Mouse (Mus musculus) myocyte (in vitro differentiated cells): ENCODE measurements around the gene Pex11g. TPM values are rescaled to one million over a fixed set of nuclear protein-coding genes. Genes with fewer than 3 reads are reported as not detected.

Experiments used
- H3K27me3 ChIP-seq: one replicate; pipeline ENCODE4 v1.6.1; 2011; ENCODE audit not compliant: control insufficient read depth, insufficient read depth, insufficient read length
- H3K36me3 ChIP-seq: one replicate; pipeline ENCODE4 v1.6.1; 2011; ENCODE audit not compliant: control insufficient read depth, insufficient read depth
- H3K4me2 ChIP-seq: one replicate; pipeline ENCODE4 v1.6.1; 2011; ENCODE audit warnings: low read depth, control low read depth
- H3K4me3 ChIP-seq: one replicate; pipeline ENCODE4 v1.5.1; 2011; ENCODE audit warnings: mild to moderate bottlenecking, control low read depth, moderate library complexity
- H3K79me2 ChIP-seq: one replicate; pipeline ENCODE4 v1.6.1; 2011; ENCODE audit not compliant: control insufficient read depth, insufficient read depth
- H3ac ChIP-seq: one replicate; pipeline ENCODE4 v1.6.1; 2011; ENCODE audit not compliant: control insufficient read depth, insufficient read length
- CEBPB ChIP-seq: IDR thresholded peaks from 2 replicates; pipeline ENCODE4 v1.6.1; 2011; ENCODE audit warnings: mild to moderate bottlenecking, moderate library complexity; ENCODE audit not compliant: poor library complexity, insufficient read depth, severe bottlenecking
- E2F4 ChIP-seq: IDR thresholded peaks from one replicate; pipeline ENCODE4 v1.6.1; 2011; ENCODE audit warnings: mild to moderate bottlenecking, control low read depth, moderate library complexity; ENCODE audit not compliant: insufficient read depth
- MAX ChIP-seq: IDR thresholded peaks from one replicate; pipeline ENCODE4 v1.6.1; 2011; ENCODE audit warnings: low read depth, mild to moderate bottlenecking, control low read depth
- MYOD1 ChIP-seq, 3 experiments: IDR thresholded peaks; one replicate each; pipeline ENCODE4 v1.6.1; 2011; ENCODE audit warnings: control low read depth in 2 of 3, low read depth in 2 of 3, mild to moderate bottlenecking in 2 of 3, moderate library complexity in 1 of 3; ENCODE audit not compliant: insufficient read length in 2 of 3, control insufficient read depth in 1 of 3
- MYOG ChIP-seq, 3 experiments: IDR thresholded peaks; one replicate each; pipeline ENCODE4 v1.6.1; 2011; ENCODE audit warnings: control low read depth in 2 of 3, low read depth in 2 of 3, mild to moderate bottlenecking in 2 of 3; ENCODE audit not compliant: insufficient read length in 2 of 3, control insufficient read depth in 1 of 3, insufficient read depth in 1 of 3
- POLR2A ChIP-seq: IDR thresholded peaks from one replicate; pipeline ENCODE4 v1.6.1; 2011; ENCODE audit warnings: low read depth, mild to moderate bottlenecking, control low read depth, moderate library complexity; ENCODE audit not compliant: insufficient read length
- POLR2AphosphoS2 ChIP-seq: IDR thresholded peaks from one replicate; pipeline ENCODE4 v1.6.1; 2011; ENCODE audit warnings: low read depth, control low read depth; ENCODE audit not compliant: insufficient read length
- REST ChIP-seq: IDR thresholded peaks from one replicate; pipeline ENCODE4 v1.6.1; 2011; ENCODE audit warnings: mild to moderate bottlenecking, control low read depth, moderate library complexity; ENCODE audit not compliant: insufficient read depth, insufficient read length
- SRF ChIP-seq: IDR thresholded peaks from one replicate; pipeline ENCODE4 v1.6.1; 2011; ENCODE audit warnings: low read depth; ENCODE audit not compliant: control insufficient read depth, insufficient read length
- TCF12 ChIP-seq: IDR thresholded peaks from one replicate; pipeline ENCODE4 v1.6.1; 2011; ENCODE audit warnings: mild to moderate bottlenecking, control low read depth; ENCODE audit not compliant: poor library complexity, insufficient read depth, severe bottlenecking
- TCF3 ChIP-seq: IDR thresholded peaks from one replicate; pipeline ENCODE4 v1.6.1; 2011; ENCODE audit warnings: low read depth, control low read depth; ENCODE audit not compliant: insufficient read length
- USF1 ChIP-seq: IDR thresholded peaks from one replicate; pipeline ENCODE4 v1.6.1; 2011; ENCODE audit warnings: low read depth, mild to moderate bottlenecking, control low read depth, moderate library complexity
- polyA plus RNA-seq: library from polyadenylated mRNA; unstranded; fragments of >200 nt; fragmentation: generic; extraction: Trizol; gene quantifications from one replicate; pipeline ENCODE4 v1.2.1, GENCODE M21; 2012; ENCODE audit warnings: missing spikeins

Pex11g gene
- polyA plus RNA-seq, 1 experiment, result 5.5 TPM

DNA sequence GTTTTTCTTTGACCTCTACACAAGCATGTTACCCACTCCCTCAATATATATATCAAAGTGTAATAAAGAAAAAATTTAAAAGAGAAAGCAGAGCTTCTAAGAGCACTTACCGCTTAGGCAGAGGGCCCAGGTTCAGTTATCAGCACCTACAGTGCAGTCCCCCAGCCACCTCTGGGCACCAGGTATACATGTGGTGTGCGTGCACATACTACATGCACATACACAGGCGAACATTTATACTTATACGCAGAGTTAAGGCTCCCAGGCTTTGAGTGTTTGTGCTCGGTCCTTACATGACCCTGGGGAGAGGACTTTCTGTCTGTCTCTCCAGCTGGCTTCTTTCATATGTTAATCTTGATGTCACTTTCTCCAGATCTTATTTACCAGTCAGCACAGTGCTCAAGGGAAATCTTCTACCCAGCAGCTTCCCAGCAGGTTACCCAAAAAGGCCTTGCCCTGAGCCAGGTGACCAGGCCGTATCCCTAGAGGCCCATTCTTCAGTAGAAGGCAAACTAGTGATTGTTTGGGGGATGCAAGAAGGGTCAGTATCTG is 52.8 kb downstream of the Pex11g start:
- Histone ChIP-seq H3ac (no peak overlapping the region), H3K36me3 (no peaks in the 10 kb centered on the region), H3K4me2 (peak overlapping the region; percentile 18), H3K79me2 (peaks cover 14% of the 10 kb centered on the region), H3K4me3 (no peak overlapping the region), H3K27me3 (no peaks in the 10 kb centered on the region)
- TF ChIP-seq CEBPB (no peak), REST (no peak), POLR2A (no peak), MYOD1 (IDR thresholded peaks at IDR 0.05; ENCODE audit: control insufficient read depth in 1 of 3, insufficient read length in 2 of 3, low read depth in 2 of 3) (no peak), SRF (no peak), USF1 (no peak), MYOG (IDR thresholded peaks at IDR 0.05; ENCODE audit: control insufficient read depth in 1 of 3, insufficient read depth in 1 of 3, insufficient read length in 2 of 3, low read depth in 2 of 3) (no peak), TCF3 (no peak)

DNA sequence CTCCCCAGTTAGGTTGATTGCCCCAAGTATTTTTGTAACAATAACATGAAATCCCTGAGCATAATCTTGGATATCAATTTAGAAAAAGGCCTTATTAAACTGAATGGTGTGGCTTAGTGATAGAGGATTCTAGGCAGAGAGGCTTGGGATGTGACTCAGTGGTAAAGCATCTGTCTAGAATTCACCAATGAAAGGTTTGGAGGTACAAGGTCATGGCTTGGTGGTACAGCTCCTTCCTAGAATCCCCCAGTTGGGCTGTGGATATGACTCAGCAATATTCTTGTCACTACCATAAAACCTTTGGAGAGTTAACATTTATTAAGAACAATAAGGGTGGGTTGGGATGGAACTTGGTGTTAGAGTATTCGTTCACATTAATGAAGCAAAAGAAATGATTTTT is 54.7 kb downstream of the Pex11g start:
- Histone ChIP-seq H3K4me3 (no peak overlapping the region), H3K36me3 (no peaks in the 10 kb centered on the region), H3ac (no peak overlapping the region), H3K4me2 (no peak overlapping the region), H3K79me2 (peaks cover 5% of the 10 kb centered on the region), H3K27me3 (no peaks in the 10 kb centered on the region)
- TF ChIP-seq E2F4 (no peak), CEBPB (no peak), USF1 (no peak), SRF (no peak), REST (no peak), MYOD1 (IDR thresholded peaks at IDR 0.05; ENCODE audit: control insufficient read depth in 1 of 3, insufficient read length in 2 of 3, low read depth in 2 of 3) (no peak), MYOG (IDR thresholded peaks at IDR 0.05; ENCODE audit: control insufficient read depth in 1 of 3, insufficient read depth in 1 of 3, insufficient read length in 2 of 3, low read depth in 2 of 3) (no peak), MAX (no peak), TCF3 (no peak), POLR2AphosphoS2 (no peak), POLR2A (no peak), TCF12 (no peak)

GRCm38 (mm10) chr8:3411901-3412301 is 55.6 kb downstream of the Pex11g start:
- H3K79me2 ChIP-seq, result peaks cover 5% of the 10 kb centered on the region
- TF ChIP-seq POLR2A (no peak), CEBPB (peak; percentile 76), MYOD1 (IDR thresholded peaks at IDR 0.05; ENCODE audit: control insufficient read depth in 1 of 3, insufficient read length in 2 of 3, low read depth in 2 of 3) (peak in 1 of 3 experiments; percentile 48), MYOG (IDR thresholded peaks at IDR 0.05; ENCODE audit: control insufficient read depth in 1 of 3, insufficient read depth in 1 of 3, insufficient read length in 2 of 3, low read depth in 2 of 3) (no peak)
- peak overlapping the region; percentile 54 for H3K4me2 ChIP-seq
- H3K36me3 ChIP-seq, result no peaks in the 10 kb centered on the region
- no peak overlapping the region for H3K4me3 ChIP-seq
- H3K27me3 ChIP-seq, result no peaks in the 10 kb centered on the region
- no peak overlapping the region for H3ac ChIP-seq

GRCm38 (mm10) chr8:3411085-3411484 is 56.4 kb downstream of the Pex11g start:
- TF ChIP-seq E2F4, result no peak
- no peak for TF ChIP-seq MYOD1 (IDR thresholded peaks at IDR 0.05; ENCODE audit: control insufficient read depth in 1 of 3, insufficient read length in 2 of 3, low read depth in 2 of 3)
- TF ChIP-seq SRF, result no peak
- TF ChIP-seq TCF3, result no peak
- no peak for TF ChIP-seq POLR2A
- TF ChIP-seq TCF12, result no peak
- no peak for TF ChIP-seq MYOG (IDR thresholded peaks at IDR 0.05; ENCODE audit: control insufficient read depth in 1 of 3, insufficient read depth in 1 of 3, insufficient read length in 2 of 3, low read depth in 2 of 3)
- no peak for TF ChIP-seq MAX
- TF ChIP-seq CEBPB, result no peak

GRCm38 (mm10) chr8:3407417-3407816 is 60.1 kb downstream of the Pex11g start:
- no peak overlapping the region for H3ac ChIP-seq
- TF ChIP-seq SRF, result no peak
- no peak overlapping the region for H3K4me3 ChIP-seq
- H3K36me3 ChIP-seq, result no peaks in the 10 kb centered on the region
- H3K79me2 ChIP-seq, result no peaks in the 10 kb centered on the region
- no peaks in the 10 kb centered on the region for H3K27me3 ChIP-seq
- no peak overlapping the region for H3K4me2 ChIP-seq

More at GRCm38 (mm10) chr8:3411085-3411484, 56.4 kb downstream of the Pex11g start:
- H3K4me2 ChIP-seq, result no peak overlapping the region
- H3K36me3 ChIP-seq, result no peaks in the 10 kb centered on the region
- no peak overlapping the region for H3K4me3 ChIP-seq
- peaks cover 5% of the 10 kb centered on the region for H3K79me2 ChIP-seq
- no peaks in the 10 kb centered on the region for H3K27me3 ChIP-seq
- no peak overlapping the region for H3ac ChIP-seq

Other genes with a start within 250 kb of the Pex11g start
- 4.6 TPM for gene Insr, start 188.1 kb downstream of the Pex11g start, polyA plus RNA-seq
- gene A430078G23Rik, start 114.3 kb downstream of the Pex11g start, polyA plus RNA-seq, result not detected
- 10.7 TPM for gene Arhgef18, start 74.7 kb downstream of the Pex11g start, polyA plus RNA-seq
- not detected for gene Tex45, start 3.2 kb upstream of the Pex11g start, polyA plus RNA-seq
- gene Zfp358, start 25.5 kb upstream of the Pex11g start, polyA plus RNA-seq, result 29.2 TPM
- 44.1 TPM for gene Mcoln1, start 32.8 kb upstream of the Pex11g start, polyA plus RNA-seq
- gene Pnpla6, start 47.7 kb upstream of the Pex11g start, polyA plus RNA-seq, result 14.8 TPM
- gene C330021F23Rik, start 100.3 kb upstream of the Pex11g start, polyA plus RNA-seq, result 0.05 TPM
- 0.05 TPM for gene Camsap3, start 119.6 kb upstream of the Pex11g start, polyA plus RNA-seq
- gene Xab2, start 153.6 kb upstream of the Pex11g start, polyA plus RNA-seq, result 44.6 TPM
- 51.7 TPM for gene Pet100, start 153.9 kb upstream of the Pex11g start, polyA plus RNA-seq
- 0.62 TPM for gene Pcp2, start 157.9 kb upstream of the Pex11g start, polyA plus RNA-seq
- 7.7 TPM for gene Stxbp2, start 163.3 kb upstream of the Pex11g start, polyA plus RNA-seq
- gene Retn, start 188.1 kb upstream of the Pex11g start, polyA plus RNA-seq, result not detected
- not detected for gene Mcemp1, start 198.1 kb upstream of the Pex11g start, polyA plus RNA-seq
- 0.32 TPM for gene Fcor, start 204.7 kb upstream of the Pex11g start, polyA plus RNA-seq
- 35.8 TPM for gene Trappc5, start 208.6 kb upstream of the Pex11g start, polyA plus RNA-seq
- gene Fcer2a, start 226.5 kb upstream of the Pex11g start, polyA plus RNA-seq, result 0.02 TPM